Mouse (Mus musculus): ENCODE measurements around the gene Gm266.

- TF ChIP-seq CTCF (IDR thresholded peaks at IDR 0.05; ENCODE audit: low read depth) (no peak), EP300 (IDR thresholded peaks at IDR 0.05; ENCODE audit: low read depth) (peak; percentile 100)
Measured at GRCm38 (mm10) chr12:111517901-111518300, 32.3 kb upstream of the Gm266 start.

Measured in liver, postnatal 0 days (tissue).